Comparison of ENCODE assay signal across 8 mouse cellular contexts in genomic region chr1:135374175-135374867, GRCm38 (mm10). TPM values are rescaled to one million over a fixed set of nuclear protein-coding genes. Genes with fewer than 3 reads are reported as not detected.
DNase-seq lines count a peak whose midpoint lies in the region; ATAC-seq and TF ChIP-seq lines count a peak whose summit lies in the region.

No protein-coding gene starts in this region.

- no peak; the same call in 1 of the 2 replicates for ATAC-seq in embryonic facial prominence, embryonic 15.5 days (ENCODE audit: insufficient number of reproducible peaks, low FRiP score, low TSS enrichment, low read depth)
- no peak for ATAC-seq in intestine, postnatal 0 days
- ATAC-seq in granulocyte monocyte progenitor cell, adult 5-6 weeks (replicated peaks; ENCODE audit: poor library complexity, severe bottlenecking) = no peak

- no peaks in the 10 kb centered on the region for H3K27me3 ChIP-seq in heart, adult 2 months (ENCODE audit: control insufficient read depth, insufficient read depth, low read length)
- H3K27me3 ChIP-seq in embryonic facial prominence, embryonic 15.5 days = no peaks in the 10 kb centered on the region
- no peaks in the 10 kb centered on the region for H3K27me3 ChIP-seq in intestine, postnatal 0 days (replicated peaks; ENCODE audit: control insufficient read depth, insufficient read depth, low read length)

- no peak for TF ChIP-seq POLR2A in heart, adult 2 months (IDR thresholded peaks at IDR 0.05; ENCODE audit: insufficient read depth, low read depth, low read length)

- H3K36me3 ChIP-seq in heart, adult 2 months (ENCODE audit: control insufficient read depth, insufficient read depth, low read length) = no peaks in the 10 kb centered on the region
- H3K36me3 ChIP-seq in embryonic facial prominence, embryonic 15.5 days = no peaks in the 10 kb centered on the region
- no peaks in the 10 kb centered on the region for H3K36me3 ChIP-seq in intestine, postnatal 0 days (ENCODE audit: control insufficient read depth, insufficient read depth)

- H3K4me1 ChIP-seq in heart, adult 2 months (ENCODE audit: control insufficient read depth, insufficient read depth, low read length) = peaks cover 2% of the 10 kb centered on the region
- peaks cover 18% of the 10 kb centered on the region for H3K4me1 ChIP-seq in embryonic facial prominence, embryonic 15.5 days
- H3K4me1 ChIP-seq in intestine, postnatal 0 days (replicated peaks; ENCODE audit: control insufficient read depth, insufficient read depth, low read length) = peaks cover 3% of the 10 kb centered on the region

- 5% methylated on average over 19 of the region's 19 CpGs for WGBS in heart, adult 2 months
- WGBS in embryonic facial prominence, embryonic 15.5 days = 5% methylated on average over 19 of the region's 19 CpGs
- WGBS in intestine, postnatal 0 days = 6% methylated on average over 19 of the region's 19 CpGs

- TF ChIP-seq EP300 in heart, adult 2 months (IDR thresholded peaks at IDR 0.05; ENCODE audit: insufficient read depth, low read depth, low read length) = no peak

- H3K4me3 ChIP-seq in heart, adult 2 months = peak overlapping the region; percentile 45
- peak overlapping the region; percentile 58 for H3K4me3 ChIP-seq in embryonic facial prominence, embryonic 15.5 days (replicated peaks)
- peak overlapping the region; percentile 51 for H3K4me3 ChIP-seq in intestine, postnatal 0 days (ENCODE audit: low read depth, low read length)

- no peaks in the 10 kb centered on the region for H3K79me2 ChIP-seq in heart, adult 2 months (replicated peaks; ENCODE audit: control insufficient read depth, insufficient read depth, low read length)

- peak overlapping the region; percentile 70 for H3K9ac ChIP-seq in heart, adult 2 months (ENCODE audit: low read depth, low read length)
- peak overlapping the region; percentile 39 for H3K9ac ChIP-seq in embryonic facial prominence, embryonic 15.5 days
- H3K9ac ChIP-seq in intestine, postnatal 0 days (ENCODE audit: low read depth, low read length) = peak overlapping the region; percentile 68

- no peak for DNase-seq in heart, adult 2 months
- DNase-seq in heart, postnatal 25 days (ENCODE audit: low spot score) = no peak
- peak; percentile 71 for DNase-seq in Muller cell, postnatal 12 days (ENCODE audit: inconsistent ontology term)
- peak; percentile 32 for DNase-seq in lung, postnatal 10 days
- no peak for DNase-seq in testis, postnatal 10 days (ENCODE audit: low spot score)

- TF ChIP-seq CTCF in heart, adult 2 months (IDR thresholded peaks at IDR 0.05) = no peak
- TF ChIP-seq CTCF in intestine, postnatal 0 days (IDR thresholded peaks at IDR 0.05; ENCODE audit: low read depth) = no peak

- peak overlapping the region; percentile 40 for H3K27ac ChIP-seq in heart, adult 2 months
- H3K27ac ChIP-seq in embryonic facial prominence, embryonic 15.5 days (replicated peaks) = no peak overlapping the region
- peak overlapping the region; percentile 57 for H3K27ac ChIP-seq in intestine, postnatal 0 days (ENCODE audit: low read depth, low read length)

- intact Hi-C loops in heart, adult 2 months (cut with DNase I) = no loop called here
- intact Hi-C loops in heart, postnatal 25 days (cut with DNase I) = no loop called here

- H3K4me2 ChIP-seq in embryonic facial prominence, embryonic 15.5 days (replicated peaks) = peak overlapping the region; percentile 90
- peak overlapping the region; percentile 90 for H3K4me2 ChIP-seq in intestine, postnatal 0 days (replicated peaks; ENCODE audit: low read depth)

- no peaks in the 10 kb centered on the region for H3K9me3 ChIP-seq in embryonic facial prominence, embryonic 15.5 days (replicated peaks)
- no peaks in the 10 kb centered on the region for H3K9me3 ChIP-seq in intestine, postnatal 0 days (ENCODE audit: control insufficient read depth)

RNA-seq across cellular contexts. Expression of gene Shisa4, which starts 0.7 kb away (rescaled TPM):
- total RNA-seq in heart, adult 2 months (2021) = 1 to 10 TPM; 2.2 to 2.3 TPM
- polyA plus RNA-seq in heart, adult 2 months (2012; rRNA removed) = 6.7 and 10.4 TPM in 2 replicates
- total RNA-seq in heart, postnatal 25 days (2021) = 1 to 10 TPM; 3.1 to 3.4 TPM
- polyA plus RNA-seq in embryonic facial prominence, embryonic 15.5 days (2015; fragmentation: Nextera tagmentation; extraction: Ambion mirVana) = 30.8 and 32.3 TPM in 2 replicates
- polyA plus RNA-seq in intestine, postnatal 0 days (2015; fragmentation: Nextera tagmentation; extraction: Ambion mirVana) = 12.4 and 13.1 TPM in 2 replicates
- not detected in 2 replicates for total RNA-seq in granulocyte monocyte progenitor cell, adult 5-6 weeks (2014; fragmentation: Nextera tagmentation)
- total RNA-seq in granulocyte monocyte progenitor cell, adult 5-6 weeks (2017) = not detected in 2 replicates

RNA-seq across cellular contexts. Expression of gene Lmod1, which starts 49.7 kb away (rescaled TPM):
- total RNA-seq in heart, adult 2 months (2021) = 1 to 10 TPM; 3.7 to 4.7 TPM
- 4.8 and 6.4 TPM in 2 replicates for polyA plus RNA-seq in heart, adult 2 months (2012; rRNA removed)
- total RNA-seq in heart, postnatal 25 days (2021) = 1 to 10 TPM; 2.7 to 3.8 TPM
- polyA plus RNA-seq in embryonic facial prominence, embryonic 15.5 days (2015; fragmentation: Nextera tagmentation; extraction: Ambion mirVana) = 1.0 TPM in 2 replicates
- 11.8 and 13.5 TPM in 2 replicates for polyA plus RNA-seq in intestine, postnatal 0 days (2015; fragmentation: Nextera tagmentation; extraction: Ambion mirVana)
- not detected in 2 replicates for total RNA-seq in granulocyte monocyte progenitor cell, adult 5-6 weeks (2014; fragmentation: Nextera tagmentation)
- total RNA-seq in granulocyte monocyte progenitor cell, adult 5-6 weeks (2017) = not detected in 2 replicates

RNA-seq across cellular contexts. Expression of gene Ipo9, which starts 56.0 kb away (rescaled TPM):
- total RNA-seq in heart, adult 2 months (2021) = 10 to 100 TPM; 31.9 to 35.3 TPM
- 40.8 and 64.6 TPM in 2 replicates for polyA plus RNA-seq in heart, adult 2 months (2012; rRNA removed)
- 10 to 100 TPM; 32.2 to 36.0 TPM for total RNA-seq in heart, postnatal 25 days (2021)
- 101 and 105 TPM in 2 replicates for polyA plus RNA-seq in embryonic facial prominence, embryonic 15.5 days (2015; fragmentation: Nextera tagmentation; extraction: Ambion mirVana)
- polyA plus RNA-seq in intestine, postnatal 0 days (2015; fragmentation: Nextera tagmentation; extraction: Ambion mirVana) = 21.4 and 22.2 TPM in 2 replicates
- total RNA-seq in granulocyte monocyte progenitor cell, adult 5-6 weeks (2014; fragmentation: Nextera tagmentation) = 64.4 and 81.0 TPM in 2 replicates
- total RNA-seq in granulocyte monocyte progenitor cell, adult 5-6 weeks (2017) = 33.9 and 36.7 TPM in 2 replicates

Comparison
In these comparisons a context has a peak if more than half of its experiments do, and no peak if none do; other contexts are left out.
1. DNase-seq: peak in Muller cell, postnatal 12 days (single experiment) and lung, postnatal 10 days (single experiment); none in heart, adult 2 months (0 of 2), heart, postnatal 25 days (single experiment) and testis, postnatal 10 days (single experiment).
2. Peak in every context shown above with its lines, with median percentiles within 50 percentile points of each other: H3K4me3 ChIP-seq and H3K9ac ChIP-seq.